Mouse (Mus musculus) CH12.LX (cell line): ENCODE measurements around the gene Tmem117.

Source experiments
- CHD1 ChIP-seq: IDR thresholded peaks from 2 replicates; pipeline ENCODE4 v1.6.1; 2012; ENCODE audit warnings: low read depth, low read length, improper control_type of control experiment, inconsistent platforms
- CHD2 ChIP-seq: IDR thresholded peaks from 2 replicates; pipeline ENCODE4 v1.6.1; 2011; ENCODE audit warnings: low read length, improper control_type of control experiment
- CTCF ChIP-seq, 2 experiments: IDR thresholded peaks in 1 of 2; conservative IDR thresholded peaks in 1 of 2; 2 replicates each; pipeline ENCODE4 v1.5.1; 2011 to 2012; ENCODE audit warnings: low read depth in 2 of 2, low read length in 2 of 2, improper control_type of control experiment in 1 of 2, inconsistent platforms in 1 of 2, mild to moderate bottlenecking in 1 of 2, moderate library complexity in 1 of 2
- MAZ ChIP-seq: IDR thresholded peaks from 2 replicates; pipeline ENCODE4 v1.6.1; 2012; ENCODE audit warnings: low read depth, mild to moderate bottlenecking, inconsistent platforms, low read length, improper control_type of control experiment, moderate library complexity
- MEF2A ChIP-seq: IDR thresholded peaks from 2 replicates; pipeline ENCODE4 v1.6.1; 2014; ENCODE audit warnings: low read depth, mild to moderate bottlenecking, inconsistent platforms, low read length, improper control_type of control experiment, borderline replicate concordance
- POLR2A ChIP-seq: IDR thresholded peaks from 2 replicates; pipeline ENCODE4 v1.6.1; 2011; ENCODE audit warnings: low read depth, mild to moderate bottlenecking, improper control_type of control experiment, low read length
- POLR2AphosphoS2 ChIP-seq: IDR thresholded peaks from 2 replicates; pipeline ENCODE4 v1.6.1; 2011; ENCODE audit warnings: low read depth, low read length, improper control_type of control experiment
- UBTF ChIP-seq: IDR thresholded peaks from 2 replicates; pipeline ENCODE4 v1.6.1; 2012; ENCODE audit warnings: low read depth, mild to moderate bottlenecking, inconsistent platforms, low read length, improper control_type of control experiment, moderate library complexity

GRCm38 (mm10) chr15:94687176-94687575, 58.1 kb downstream of the Tmem117 start:
- TF ChIP-seq POLR2A (no peak), MAZ (no peak), CTCF (conservative IDR thresholded peaks at IDR 0.05 in 1 of 2, IDR thresholded peaks at IDR 0.05 in 1 of 2; ENCODE audit: low read depth in 2 of 2, low read length in 2 of 2) (no peak), MEF2A (no peak), CHD1 (no peak), CHD2 (no peak), POLR2AphosphoS2 (no peak), UBTF (no peak)
